Mouse (Mus musculus) heart, postnatal 36 days (tissue): ENCODE results near the gene Bfsp1. TPM values are rescaled to one million over a fixed set of nuclear protein-coding genes. Genes with fewer than 3 reads are reported as not detected.

ENCODE experiments used
- DNase-seq, 2 experiments: peaks; one replicate each; pipeline ENCODE4 v3.0.0; 2021 to 2022
- intact Hi-C: fragments of 180-260 bp; cut with DNase I; formaldehyde crosslinking; loops from one replicate; pipeline ENCODE4 v1.15.1; 2025
- total RNA-seq, 2 experiments: library from RNA; stranded (reverse); gene quantifications; 2 replicates each; pipeline ENCODE4 v1.2.3; 2021

Gene Bfsp1
- total RNA-seq, 2 experiments from 2014 or later, result 0.17 to 0.27 TPM

DNA sequence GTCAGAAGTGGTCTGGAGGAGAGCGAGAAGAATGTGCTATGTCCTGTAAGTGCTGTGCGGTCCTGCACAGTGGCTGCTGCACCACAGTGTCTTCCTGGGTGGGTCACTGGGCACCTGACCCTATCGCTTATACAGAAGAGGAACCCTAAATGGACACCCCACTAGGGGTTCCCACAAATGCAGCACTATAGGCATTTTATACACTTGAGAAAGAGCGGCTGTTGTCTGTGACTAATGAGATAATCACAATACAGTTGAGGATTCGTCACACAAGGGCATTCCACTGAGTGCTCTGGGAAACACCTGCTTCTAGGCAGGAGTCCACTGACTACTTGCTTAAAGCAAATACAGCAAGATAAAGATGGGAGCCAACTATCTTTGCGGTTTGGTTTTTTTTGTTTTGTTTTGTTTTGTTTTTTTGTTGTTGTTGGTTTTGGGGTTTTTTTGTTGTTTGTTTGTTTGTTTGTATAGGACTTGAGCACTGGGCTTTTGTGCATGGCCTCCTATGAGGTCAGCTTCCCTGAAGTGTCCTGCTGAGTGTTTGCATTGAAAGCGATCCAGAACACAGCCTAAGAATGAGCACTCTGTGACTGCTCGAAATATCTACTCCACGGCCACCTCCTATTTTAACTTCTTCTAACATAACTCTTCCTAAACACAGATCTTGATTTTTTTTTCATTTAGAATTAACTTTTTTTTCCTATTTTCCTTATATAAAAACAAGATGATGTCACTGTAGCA lies 55.9 kb downstream of the Bfsp1 start:
- DNase-seq, result no peak

DNA sequence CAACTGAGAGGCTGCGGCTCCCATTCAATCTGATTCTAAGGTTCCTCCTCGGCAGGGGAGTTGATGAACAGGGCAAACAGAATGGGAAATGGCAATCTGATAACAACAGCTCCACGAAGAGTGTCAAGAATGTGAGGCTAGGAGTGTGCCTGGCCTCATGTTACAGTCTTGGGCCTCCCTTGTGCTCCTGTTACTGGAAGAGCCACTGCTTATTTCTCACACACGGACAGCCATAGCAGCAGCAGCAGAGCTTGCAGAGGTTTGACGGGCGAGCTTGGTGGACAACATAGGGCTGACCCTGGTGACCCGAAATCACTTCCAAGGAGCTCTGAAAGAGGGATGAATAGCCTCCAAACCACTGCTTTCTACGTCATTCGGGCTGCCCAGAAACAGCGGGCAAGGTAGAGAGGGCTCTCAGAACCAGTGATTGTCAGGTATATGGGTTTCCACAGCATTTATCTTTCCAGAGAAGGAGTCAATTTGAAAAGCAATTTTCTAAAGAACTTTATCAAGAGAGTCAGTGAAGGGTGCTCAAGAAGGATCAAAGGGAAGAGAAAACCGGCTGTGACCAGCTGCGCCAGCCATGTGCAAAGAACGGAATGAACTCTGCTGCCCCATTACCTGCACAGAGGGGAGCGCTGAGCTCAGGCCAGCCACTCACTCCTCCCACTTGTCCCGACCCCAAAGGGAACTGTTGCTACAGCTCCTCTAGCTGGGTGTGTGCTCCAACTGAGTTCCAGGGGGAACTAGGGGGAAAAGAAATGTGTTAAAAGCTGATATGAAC lies 56.6 kb downstream of the Bfsp1 start:
- no peak for DNase-seq
- intact Hi-C loops, result no loop called here

More for the DNA sequence above, 55.9 kb downstream of the Bfsp1 start:
- intact Hi-C loops, result no loop called here

DNA sequence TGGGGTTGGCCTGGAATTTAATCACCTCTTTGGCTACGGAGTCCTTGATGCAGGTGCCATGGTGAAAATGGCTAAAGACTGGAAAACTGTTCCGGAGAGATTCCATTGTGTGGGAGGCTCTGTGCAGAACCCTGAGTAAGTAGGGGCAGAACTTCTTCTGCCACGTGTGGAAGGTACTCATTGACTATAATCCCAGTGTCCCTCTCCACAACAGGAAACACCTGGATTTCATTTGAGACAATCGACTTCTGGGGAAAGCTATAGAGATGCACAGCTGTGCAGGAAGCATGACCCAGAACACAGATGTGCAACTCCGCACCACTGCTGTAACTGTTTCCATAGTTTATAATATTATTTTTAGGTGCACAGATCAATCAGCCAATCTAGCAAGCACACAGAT lies 61.9 kb downstream of the Bfsp1 start:
- intact Hi-C loops, result no loop called here

DNA sequence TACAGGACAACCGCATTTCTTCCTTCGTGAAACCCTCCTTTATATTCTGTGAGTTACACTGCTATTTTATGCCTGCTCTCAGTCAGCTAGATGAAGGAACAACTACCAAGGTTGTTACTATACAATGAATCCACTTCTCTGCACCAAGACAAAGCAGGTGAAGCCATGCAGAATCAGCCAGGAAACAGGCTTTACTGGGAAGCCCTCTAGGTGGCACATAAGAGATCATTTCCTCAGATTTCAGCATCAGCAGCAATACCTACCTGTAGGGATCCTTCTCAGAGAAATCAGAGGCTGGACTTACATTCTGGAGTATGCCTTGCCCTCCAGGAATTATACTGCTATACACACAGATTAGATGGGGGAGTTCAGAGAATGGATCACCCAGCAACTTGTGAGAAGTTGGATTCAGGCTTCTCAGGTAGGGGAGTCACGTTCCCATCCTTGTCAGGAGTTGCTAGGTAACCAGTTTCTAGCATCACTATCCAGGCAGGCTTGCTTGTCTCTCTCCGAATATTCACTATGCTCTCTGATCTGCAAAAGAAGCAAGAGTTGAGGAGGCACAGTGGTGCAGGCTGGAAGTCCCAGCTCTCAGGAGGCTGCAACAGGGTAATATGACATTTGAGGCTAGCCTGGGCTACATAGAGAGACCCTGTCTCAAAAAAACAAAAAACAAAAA lies 66.5 kb downstream of the Bfsp1 start:
- DNase-seq, result no peak
- intact Hi-C loops, result no loop called here

More for the DNA sequence above, 61.9 kb downstream of the Bfsp1 start:
- DNase-seq, result no peak

DNA sequence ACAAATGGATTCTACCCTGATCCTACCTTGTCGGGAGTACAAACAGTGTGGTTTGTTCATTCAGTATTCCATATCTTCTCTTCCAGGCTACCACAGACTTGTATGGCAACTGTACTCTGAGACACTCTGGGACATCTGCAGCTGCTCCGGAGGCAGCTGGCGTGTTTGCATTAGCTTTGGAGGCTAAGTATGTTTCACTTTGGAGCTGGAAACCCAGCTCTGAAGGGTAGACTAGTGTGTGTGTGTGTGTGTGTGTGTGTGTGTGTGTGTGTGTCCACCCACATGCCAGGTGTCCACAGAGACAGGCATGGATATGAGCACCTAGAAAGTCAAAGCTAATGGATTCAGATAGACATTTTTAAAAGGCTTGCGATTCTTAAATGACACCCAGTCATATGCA lies 67.1 kb downstream of the Bfsp1 start:
- intact Hi-C loops, result no loop called here

DNA sequence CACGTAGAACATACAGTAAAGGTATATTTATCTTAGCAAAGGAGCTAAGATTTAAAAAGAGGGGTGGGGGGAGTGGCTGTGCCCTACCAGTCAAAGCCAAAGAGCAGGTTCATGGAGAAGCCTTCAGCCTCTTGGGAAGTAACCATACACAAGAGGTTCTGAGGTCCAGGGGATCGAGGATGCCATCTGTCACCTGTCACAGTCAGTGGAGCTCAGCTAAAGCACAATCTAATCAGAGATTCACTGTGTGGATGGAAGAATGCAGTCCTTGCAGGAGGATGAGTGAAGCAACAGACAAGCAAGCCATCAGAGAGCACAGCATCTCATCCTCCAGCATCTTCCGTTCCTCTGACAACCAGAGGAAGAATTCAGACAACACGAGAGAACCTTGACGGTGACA lies 73.1 kb downstream of the Bfsp1 start:
- intact Hi-C loops, result no loop called here
- DNase-seq, result no peak

More for the DNA sequence above, 67.1 kb downstream of the Bfsp1 start:
- no peak for DNase-seq

DNA sequence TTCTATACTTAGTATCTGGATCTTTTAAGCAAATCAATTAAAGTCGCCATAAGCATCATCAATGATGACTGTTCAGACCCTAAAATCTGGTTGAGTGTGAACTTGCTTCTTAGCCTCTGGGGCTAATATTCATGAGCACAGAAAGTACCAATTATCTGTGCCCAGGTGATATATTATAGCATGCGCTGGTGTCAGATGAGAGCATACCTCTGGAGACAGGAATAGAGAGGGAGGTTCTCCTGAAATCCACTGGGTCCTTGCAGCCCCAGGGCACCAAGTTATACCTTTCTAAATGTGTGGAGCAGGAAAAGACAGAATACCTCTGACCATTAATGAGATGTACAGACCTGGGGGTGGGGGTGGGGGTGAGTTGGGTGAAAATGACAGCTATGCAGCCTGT lies 82.7 kb downstream of the Bfsp1 start:
- intact Hi-C loops, result no loop called here
- no peak for DNase-seq

Other genes starting within 250 kb of the Bfsp1 start
- gene Dstn, start 52.1 kb upstream of the Bfsp1 start, total RNA-seq, result 100 to 1,000 TPM; 196 to 202 TPM
- 100 to 1,000 TPM; 101 to 113 TPM for gene Rrbp1, start 148.1 kb upstream of the Bfsp1 start, total RNA-seq
- not detected for gene Banf2, start 169.9 kb upstream of the Bfsp1 start, total RNA-seq